Mouse (Mus musculus) G1E (cell line): ENCODE data around the gene Isy1.
A peak's percentile ranks its signal among the peaks of the same experiment; 100 is the strongest.

Experiments
- CTCF ChIP-seq: IDR thresholded peaks from 2 replicates; pipeline ENCODE4 v1.5.1; 2012; ENCODE audit warnings: low read depth, low read length, inconsistent platforms, mixed read lengths
- GATA1 ChIP-seq: IDR thresholded peaks from 2 replicates; pipeline ENCODE4 v1.6.1; 2012; ENCODE audit warnings: borderline replicate concordance, low read length, inconsistent platforms, mixed read lengths
- GATA2 ChIP-seq: IDR thresholded peaks from 2 replicates; pipeline ENCODE4 v1.6.1; 2012; ENCODE audit warnings: low read depth, low read length, inconsistent platforms, borderline replicate concordance
- POLR2AphosphoS5 ChIP-seq: IDR thresholded peaks from 2 replicates; pipeline ENCODE4 v1.6.1; 2012; ENCODE audit warnings: low read depth, low read length, inconsistent platforms; ENCODE audit not compliant: insufficient replicate concordance
- TAL1 ChIP-seq: conservative IDR thresholded peaks from 2 replicates; pipeline ENCODE4 v1.6.1; 2012; ENCODE audit warnings: low read depth, low read length, inconsistent platforms, mixed read lengths

DNA sequence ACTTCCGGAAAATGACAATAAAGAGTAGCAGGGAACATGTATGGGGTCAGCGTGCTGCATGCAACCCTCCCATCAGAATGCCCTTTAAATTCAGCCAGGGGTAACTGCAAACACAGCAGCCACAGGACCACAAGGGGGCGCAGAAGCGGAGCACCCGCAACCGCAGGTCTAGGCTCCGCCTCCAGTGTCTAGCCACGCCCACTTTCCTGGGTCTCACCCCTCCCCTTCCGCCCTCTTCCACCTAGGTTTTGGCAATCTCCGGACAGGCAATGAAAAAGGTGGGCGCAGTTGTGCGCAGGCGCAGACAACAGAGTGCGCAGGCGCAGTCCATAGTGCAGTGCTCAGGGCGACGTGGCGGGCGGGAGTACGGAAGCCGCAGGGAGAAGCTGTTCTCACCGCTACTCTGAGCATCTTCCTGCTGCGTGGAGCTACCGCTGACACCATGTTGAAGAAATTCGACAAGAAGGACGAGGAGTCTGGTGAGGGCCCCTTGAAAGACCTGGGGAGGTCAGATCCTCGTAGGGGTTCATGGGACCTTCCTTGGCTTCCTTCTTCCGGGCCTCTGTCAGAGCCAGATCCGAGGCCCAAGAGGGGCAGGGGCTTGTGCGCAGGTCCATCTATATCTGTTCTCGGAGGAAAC lies 49.1 kb upstream of the Isy1 start, which contains the start of gene Copg1:
- TF ChIP-seq CTCF (peak; percentile 78), GATA1 (no peak), POLR2AphosphoS5 (no peak), GATA2 (no peak), TAL1 (no peak)
